Mouse (Mus musculus): ENCODE data around the gene Spire2. TPM values are rescaled to one million over a fixed set of nuclear protein-coding genes. Genes with fewer than 3 reads are reported as not detected.

The Spire2 gene
- polyA plus RNA-seq, 1 experiment from 2014 or later, result 2.8 TPM

- no peaks in the 10 kb centered on the region for H3K27me3 ChIP-seq (replicated peaks; ENCODE audit: control insufficient read depth, insufficient read depth, low read length)
- H3K9ac ChIP-seq (ENCODE audit: low read depth, low read length), result no peak overlapping the region
- H3K4me1 ChIP-seq (ENCODE audit: control insufficient read depth, insufficient read depth, low read length), result peaks cover 6% of the 10 kb centered on the region
- H3K9me3 ChIP-seq (ENCODE audit: control insufficient read depth, low read length), result no peaks in the 10 kb centered on the region
- ATAC-seq (ENCODE audit: low read depth), result peak; percentile 69
- WGBS, result 25% methylated on average over 8 of the region's 9 CpGs
- DNase-seq (ENCODE audit: low spot score), result peak; percentile 91
- H3K4me2 ChIP-seq (ENCODE audit: low read depth, low read length), result 0 out of 2 replicates have a peak overlapping the region, but pooled peaks have one; percentile 0
- H3K27ac ChIP-seq (replicated peaks; ENCODE audit: low read depth, low read length), result peak overlapping the region; percentile 54
- H3K4me3 ChIP-seq (ENCODE audit: low read depth, low read length), result no peak overlapping the region
- no peaks in the 10 kb centered on the region for H3K36me3 ChIP-seq (ENCODE audit: control insufficient read depth, insufficient read depth, low read length)
Measured at GRCm38 (mm10) chr8:123348237-123348843, 15.8 kb downstream of the Spire2 start.

- peaks cover 6% of the 10 kb centered on the region for H3K4me1 ChIP-seq (ENCODE audit: control insufficient read depth, insufficient read depth, low read length)
- ATAC-seq (ENCODE audit: low read depth) (no peak), DNase-seq (ENCODE audit: low spot score) (no peak)
- WGBS, result 70% methylated on average over 4 of the region's 4 CpGs
- H3K4me3 ChIP-seq (ENCODE audit: low read depth, low read length), result no peak overlapping the region
- no peaks in the 10 kb centered on the region for H3K9me3 ChIP-seq (ENCODE audit: control insufficient read depth, low read length)
- no peak overlapping the region for H3K4me2 ChIP-seq (ENCODE audit: low read depth, low read length)
- H3K36me3 ChIP-seq (ENCODE audit: control insufficient read depth, insufficient read depth, low read length), result no peaks in the 10 kb centered on the region
- H3K27me3 ChIP-seq (replicated peaks; ENCODE audit: control insufficient read depth, insufficient read depth, low read length), result no peaks in the 10 kb centered on the region
- no peak overlapping the region for H3K9ac ChIP-seq (ENCODE audit: low read depth, low read length)
- H3K27ac ChIP-seq (replicated peaks; ENCODE audit: low read depth, low read length), result peak overlapping the region; percentile 54
Measured at GRCm38 (mm10) chr8:123349073-123349472, 16.6 kb downstream of the Spire2 start.

GRCm38 (mm10) chr8:123352118-123352517 lies 19.6 kb downstream of the Spire2 start:
- ATAC-seq (ENCODE audit: low read depth), result no peak
- no peak for DNase-seq (ENCODE audit: low spot score)
- Histone ChIP-seq H3K36me3 (ENCODE audit: control insufficient read depth, insufficient read depth, low read length) (no peaks in the 10 kb centered on the region), H3K4me2 (ENCODE audit: low read depth, low read length) (no peak overlapping the region), H3K4me1 (ENCODE audit: control insufficient read depth, insufficient read depth, low read length) (peaks cover 6% of the 10 kb centered on the region), H3K27ac (replicated peaks; ENCODE audit: low read depth, low read length) (no peak overlapping the region), H3K9ac (ENCODE audit: low read depth, low read length) (no peak overlapping the region), H3K4me3 (ENCODE audit: low read depth, low read length) (no peak overlapping the region), H3K27me3 (replicated peaks; ENCODE audit: control insufficient read depth, insufficient read depth, low read length) (no peaks in the 10 kb centered on the region), H3K9me3 (ENCODE audit: control insufficient read depth, low read length) (no peaks in the 10 kb centered on the region)
- WGBS, result 82% methylated on average over 12 of the region's 12 CpGs

GRCm38 (mm10) chr8:123352786-123353185 lies 20.3 kb downstream of the Spire2 start:
- 0 out of 2 replicates have a peak, but pooled peaks have one; percentile 22 for ATAC-seq (ENCODE audit: low read depth)
- no peak overlapping the region for H3K9ac ChIP-seq (ENCODE audit: low read depth, low read length)
- peak; percentile 23 for DNase-seq (ENCODE audit: low spot score)
- H3K4me2 ChIP-seq (ENCODE audit: low read depth, low read length), result no peak overlapping the region
- no peak overlapping the region for H3K4me3 ChIP-seq (ENCODE audit: low read depth, low read length)
- H3K27me3 ChIP-seq (replicated peaks; ENCODE audit: control insufficient read depth, insufficient read depth, low read length), result no peaks in the 10 kb centered on the region
- H3K9me3 ChIP-seq (ENCODE audit: control insufficient read depth, low read length), result no peaks in the 10 kb centered on the region
- no peaks in the 10 kb centered on the region for H3K36me3 ChIP-seq (ENCODE audit: control insufficient read depth, insufficient read depth, low read length)
- WGBS, result 61% methylated on average over 13 of the region's 13 CpGs
- no peak overlapping the region for H3K27ac ChIP-seq (replicated peaks; ENCODE audit: low read depth, low read length)
- peaks cover 3% of the 10 kb centered on the region for H3K4me1 ChIP-seq (ENCODE audit: control insufficient read depth, insufficient read depth, low read length)

GRCm38 (mm10) chr8:123353216-123353615 lies 20.7 kb downstream of the Spire2 start:
- Histone ChIP-seq H3K27me3 (replicated peaks; ENCODE audit: control insufficient read depth, insufficient read depth, low read length) (no peaks in the 10 kb centered on the region), H3K4me2 (ENCODE audit: low read depth, low read length) (no peak overlapping the region), H3K36me3 (ENCODE audit: control insufficient read depth, insufficient read depth, low read length) (no peaks in the 10 kb centered on the region), H3K4me1 (ENCODE audit: control insufficient read depth, insufficient read depth, low read length) (no peaks in the 10 kb centered on the region; the same call in 1 of the 2 replicates), H3K4me3 (ENCODE audit: low read depth, low read length) (no peak overlapping the region), H3K9me3 (ENCODE audit: control insufficient read depth, low read length) (no peaks in the 10 kb centered on the region), H3K9ac (ENCODE audit: low read depth, low read length) (no peak overlapping the region), H3K27ac (replicated peaks; ENCODE audit: low read depth, low read length) (no peak overlapping the region)
- WGBS, result 40% methylated on average over 9 of the region's 11 CpGs
- DNase-seq (ENCODE audit: low spot score) (no peak), ATAC-seq (ENCODE audit: low read depth) (no peak)

GRCm38 (mm10) chr8:123361082-123361739 lies 28.7 kb downstream of the Spire2 start:
- ATAC-seq (ENCODE audit: low read depth), result peak; percentile 75
- WGBS, result 33% methylated on average over 12 of the region's 12 CpGs
- H3K4me2 ChIP-seq (ENCODE audit: low read depth, low read length), result no peak overlapping the region

GRCm38 (mm10) chr8:123373403-123374238 lies 41.1 kb downstream of the Spire2 start, which contains the start of gene Tcf25:
TSS of gene Tcf25 (plus strand) at chr8:123373753.
- H3K4me3 ChIP-seq (ENCODE audit: low read depth, low read length), result peak within 1 kb of the TSS; percentile 93
- H3K4me1 ChIP-seq (ENCODE audit: control insufficient read depth, insufficient read depth, low read length), result peaks cover 11% of the 10 kb centered on the region
- under 1% methylated on average over 70 of the region's 75 CpGs for WGBS
- H3K4me2 ChIP-seq (ENCODE audit: low read depth, low read length), result peak within 1 kb of the TSS; percentile 83
- H3K9me3 ChIP-seq (ENCODE audit: control insufficient read depth, low read length), result no peaks in the 10 kb centered on the region
- H3K27me3 ChIP-seq (replicated peaks; ENCODE audit: control insufficient read depth, insufficient read depth, low read length), result no peaks in the 10 kb centered on the region; the same call in 1 of the 2 replicates
- peak; percentile 98 for DNase-seq (ENCODE audit: low spot score)
- 0 out of 2 replicates have a peak, but pooled peaks cover 11% of the 10 kb centered on the region for H3K36me3 ChIP-seq (ENCODE audit: control insufficient read depth, insufficient read depth, low read length)
- peak; percentile 96 for ATAC-seq (ENCODE audit: low read depth)
- H3K27ac ChIP-seq (replicated peaks; ENCODE audit: low read depth, low read length), result peak within 1 kb of the TSS; percentile 98
- H3K9ac ChIP-seq (ENCODE audit: low read depth, low read length), result peak within 1 kb of the TSS; percentile 97

More at GRCm38 (mm10) chr8:123361082-123361739, 28.7 kb downstream of the Spire2 start:
- no peaks in the 10 kb centered on the region for H3K4me1 ChIP-seq (ENCODE audit: control insufficient read depth, insufficient read depth, low read length)
- no peaks in the 10 kb centered on the region for H3K36me3 ChIP-seq (ENCODE audit: control insufficient read depth, insufficient read depth, low read length)
- no peaks in the 10 kb centered on the region for H3K9me3 ChIP-seq (ENCODE audit: control insufficient read depth, low read length)
- no peak overlapping the region for H3K27ac ChIP-seq (replicated peaks; ENCODE audit: low read depth, low read length)
- no peak overlapping the region for H3K4me3 ChIP-seq (ENCODE audit: low read depth, low read length)
- H3K27me3 ChIP-seq (replicated peaks; ENCODE audit: control insufficient read depth, insufficient read depth, low read length), result no peaks in the 10 kb centered on the region
- no peak overlapping the region for H3K9ac ChIP-seq (ENCODE audit: low read depth, low read length)
- DNase-seq (ENCODE audit: low spot score), result peak; percentile 75

- Histone ChIP-seq H3K4me2 (ENCODE audit: low read depth, low read length) (peak overlapping the region; percentile 83), H3K4me3 (ENCODE audit: low read depth, low read length) (peak overlapping the region; percentile 93), H3K27ac (replicated peaks; ENCODE audit: low read depth, low read length) (peak overlapping the region; percentile 98), H3K9ac (ENCODE audit: low read depth, low read length) (peak overlapping the region; percentile 97), H3K36me3 (ENCODE audit: control insufficient read depth, insufficient read depth, low read length) (0 out of 2 replicates have a peak, but pooled peaks cover 11% of the 10 kb centered on the region), H3K4me1 (ENCODE audit: control insufficient read depth, insufficient read depth, low read length) (peaks cover 11% of the 10 kb centered on the region), H3K27me3 (replicated peaks; ENCODE audit: control insufficient read depth, insufficient read depth, low read length) (no peaks in the 10 kb centered on the region; the same call in 1 of the 2 replicates), H3K9me3 (ENCODE audit: control insufficient read depth, low read length) (no peaks in the 10 kb centered on the region)
- DNase-seq (ENCODE audit: low spot score), result peak; percentile 93
- ATAC-seq (ENCODE audit: low read depth), result peak; percentile 76
- under 1% methylated on average over 20 of the region's 20 CpGs for WGBS
Measured at GRCm38 (mm10) chr8:123374239-123374578, 41.7 kb downstream of the Spire2 start.

Measured in embryonic facial prominence, embryonic 14.5 days (tissue).